Mouse (Mus musculus): ENCODE results near the gene Sned1. TPM values are rescaled to one million over a fixed set of nuclear protein-coding genes. Genes with fewer than 3 reads are reported as not detected.
"Not testable (repeated sequence)": the region's sequence is repeated elsewhere in the genome, so short reads cannot be mapped to it uniquely, and the experiment has no call there.

Gene Sned1
- total RNA-seq (2014; fragmentation: Nextera tagmentation) (0.30 and 0.70 TPM in 2 replicates), total RNA-seq (2017) (0.05 and 0.13 TPM in 2 replicates)

DNA sequence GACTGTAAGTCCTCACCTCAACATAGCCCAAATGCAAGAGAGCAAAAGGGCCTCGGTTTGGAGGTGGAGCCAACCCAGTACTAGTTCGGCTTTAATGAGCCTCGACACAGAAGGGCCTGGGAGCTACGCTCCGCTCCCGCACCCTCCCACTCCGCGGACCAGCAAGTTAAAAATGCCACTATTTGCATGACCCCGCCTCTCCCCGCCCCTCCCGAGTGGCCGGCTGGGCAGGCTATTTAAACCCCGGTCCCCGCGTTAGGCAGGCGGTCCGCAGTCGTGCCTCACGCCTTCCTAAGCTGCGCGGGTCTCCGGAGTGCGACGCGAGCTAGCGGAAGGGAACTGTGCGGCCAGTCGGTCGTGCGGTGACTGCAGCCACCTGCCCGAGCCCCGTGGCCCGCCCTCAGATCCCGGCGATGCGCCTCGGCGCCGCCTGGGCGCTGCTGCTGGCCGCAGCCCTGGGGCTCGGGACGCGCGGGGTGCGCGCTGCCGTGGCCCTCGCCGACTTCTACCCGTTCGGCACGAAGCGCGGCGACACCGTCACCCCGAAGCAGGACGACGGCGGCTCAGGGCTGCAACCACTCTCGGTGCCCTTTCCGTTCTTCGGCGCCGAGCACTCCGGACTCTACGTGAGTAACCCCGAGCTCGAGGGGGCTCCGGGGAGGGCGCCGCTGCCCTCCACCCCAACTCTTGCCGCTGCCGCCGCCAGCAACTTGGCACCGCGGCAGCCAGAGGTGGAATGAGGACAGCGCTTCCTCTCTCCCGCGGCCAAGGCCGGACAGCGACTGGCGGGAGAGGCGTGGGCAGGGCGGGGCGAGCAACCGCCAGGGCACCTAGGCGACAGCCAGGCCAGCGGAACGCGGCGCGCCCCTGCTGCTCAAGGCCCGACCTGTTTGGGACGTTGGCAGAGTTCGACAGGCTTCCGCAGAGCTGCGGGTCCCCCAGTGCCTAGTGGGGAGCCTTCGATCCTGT lies at the start of gene Sned1:
Sned1 (plus strand) TSS at position 266 of the 969 bp plus-strand sequence.
- ATAC-seq (replicated peaks; ENCODE audit: poor library complexity, severe bottlenecking): peak; percentile 77

DNA sequence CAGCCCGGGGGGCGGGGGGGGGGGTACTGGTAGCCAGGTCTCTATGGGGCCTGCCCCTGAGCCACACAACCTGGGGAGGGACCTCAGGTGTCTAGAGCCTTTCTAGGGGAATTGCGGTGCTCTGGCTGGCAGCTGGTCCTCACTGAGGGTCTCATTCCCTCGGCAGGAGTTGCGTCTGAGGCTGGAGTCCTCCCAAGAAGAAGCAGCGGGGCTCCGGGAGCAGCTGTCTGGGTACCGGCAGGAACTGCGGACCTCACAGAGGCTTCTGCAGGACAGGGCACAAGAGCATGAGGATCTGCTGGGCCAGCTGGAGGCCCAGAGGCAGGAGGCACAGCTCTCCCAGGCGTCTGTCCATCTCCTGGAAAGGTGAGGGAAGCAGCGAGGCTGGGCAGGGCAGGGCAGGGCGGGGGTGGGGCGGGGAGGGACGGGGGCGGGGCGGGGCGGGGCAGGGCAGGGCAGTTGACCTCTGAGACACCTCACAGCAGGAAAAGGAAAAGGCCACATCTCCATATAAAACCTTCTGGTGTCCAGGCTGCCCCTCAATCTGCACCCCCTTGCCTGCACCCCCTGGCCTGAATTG lies 44.8 kb upstream of the Sned1 start:
- no peak for ATAC-seq (replicated peaks; ENCODE audit: poor library complexity, severe bottlenecking)

DNA sequence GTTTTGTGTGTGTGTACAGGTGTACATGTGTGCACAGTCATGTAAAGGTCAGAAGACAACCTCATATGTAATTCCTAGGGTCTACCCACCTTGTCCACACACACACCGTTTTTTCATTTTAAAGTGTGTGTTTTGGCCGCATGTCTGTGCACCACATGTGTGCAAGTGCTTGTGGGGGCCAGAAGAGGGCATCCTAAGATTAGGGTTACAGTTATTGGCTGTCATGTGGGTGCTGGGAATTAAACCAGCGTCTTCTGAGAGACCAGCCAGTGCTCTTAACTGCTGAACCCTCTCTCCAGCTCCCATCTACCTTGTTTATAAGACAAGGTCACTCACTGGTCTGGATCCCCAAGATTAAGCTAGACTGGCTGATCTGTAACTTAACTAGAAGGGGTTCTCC lies 40.7 kb upstream of the Sned1 start:
- no peak for ATAC-seq (replicated peaks; ENCODE audit: poor library complexity, severe bottlenecking)

DNA sequence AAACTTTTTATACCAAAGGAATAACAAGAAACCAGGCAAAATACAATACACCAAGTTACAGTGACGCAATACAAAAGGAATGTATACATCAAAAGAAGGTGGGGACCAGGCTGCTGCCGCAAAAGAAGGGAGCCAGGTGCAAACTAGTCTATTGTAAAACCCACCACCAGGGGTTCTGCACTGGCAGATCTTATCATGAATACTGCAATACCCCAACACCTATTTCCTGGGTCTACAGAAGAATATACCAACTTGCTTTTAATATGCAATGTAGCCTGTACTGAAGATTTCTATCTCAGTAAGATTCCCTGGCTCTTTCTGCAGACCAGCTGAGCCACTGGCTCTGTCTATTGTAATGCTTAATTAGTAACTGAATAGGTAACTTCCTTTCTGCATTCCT lies 38.2 kb upstream of the Sned1 start:
- not testable (repeated sequence) for ATAC-seq (replicated peaks; ENCODE audit: poor library complexity, severe bottlenecking)

DNA sequence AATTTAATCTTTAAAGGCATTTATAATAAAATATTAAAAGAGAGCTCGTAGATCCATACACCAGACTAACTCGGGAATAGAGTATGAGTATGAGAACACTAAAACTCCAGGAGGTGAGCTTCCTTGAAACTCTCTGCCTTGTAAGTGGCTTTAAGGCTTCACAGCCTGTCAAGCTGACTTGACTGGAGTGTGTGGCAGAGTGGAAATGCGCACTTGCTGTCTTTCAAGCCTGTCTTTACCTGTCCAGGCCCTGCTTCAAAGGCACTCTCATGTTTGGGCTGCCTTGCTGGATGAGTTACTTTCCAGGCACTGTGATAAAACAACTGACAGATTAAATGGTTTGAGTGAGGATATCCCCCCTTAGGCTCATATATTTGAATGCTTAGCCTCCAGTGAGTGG lies 37.7 kb upstream of the Sned1 start:
- no peak for ATAC-seq (replicated peaks; ENCODE audit: poor library complexity, severe bottlenecking)

DNA sequence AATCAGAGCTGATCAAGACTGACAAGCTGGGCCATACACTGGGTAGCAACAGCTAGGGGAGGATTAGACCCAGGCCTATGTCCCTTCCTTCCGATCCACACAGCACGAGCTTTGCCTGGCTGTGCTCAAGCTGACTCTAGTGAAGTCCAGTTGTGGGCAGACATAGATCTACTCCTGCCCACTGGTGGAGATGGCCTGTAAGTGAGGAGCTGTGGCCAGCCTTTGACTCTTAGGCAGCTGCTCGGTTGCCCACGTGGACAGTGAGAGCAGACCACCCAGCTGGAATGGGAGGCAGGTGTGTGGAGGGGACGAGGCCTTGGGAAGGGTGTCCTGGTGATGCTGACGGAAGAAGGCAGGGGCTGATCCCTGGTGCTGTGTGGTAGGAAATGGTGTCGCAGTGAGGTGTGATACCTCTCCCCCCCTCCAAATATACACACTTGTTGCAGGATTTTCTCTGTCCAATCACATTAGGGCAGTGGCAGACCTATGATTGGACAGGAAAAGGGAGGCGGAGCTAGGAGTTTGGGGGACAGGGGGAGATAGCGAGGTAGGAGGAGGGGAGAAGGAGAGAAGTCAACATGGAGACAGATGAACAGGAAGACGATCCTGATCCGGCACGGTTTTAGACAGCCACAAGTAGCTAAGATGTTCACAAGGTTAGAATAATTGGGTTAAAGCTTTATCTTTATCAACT lies 29.2 kb upstream of the Sned1 start:
- ATAC-seq (replicated peaks; ENCODE audit: poor library complexity, severe bottlenecking): no peak

DNA sequence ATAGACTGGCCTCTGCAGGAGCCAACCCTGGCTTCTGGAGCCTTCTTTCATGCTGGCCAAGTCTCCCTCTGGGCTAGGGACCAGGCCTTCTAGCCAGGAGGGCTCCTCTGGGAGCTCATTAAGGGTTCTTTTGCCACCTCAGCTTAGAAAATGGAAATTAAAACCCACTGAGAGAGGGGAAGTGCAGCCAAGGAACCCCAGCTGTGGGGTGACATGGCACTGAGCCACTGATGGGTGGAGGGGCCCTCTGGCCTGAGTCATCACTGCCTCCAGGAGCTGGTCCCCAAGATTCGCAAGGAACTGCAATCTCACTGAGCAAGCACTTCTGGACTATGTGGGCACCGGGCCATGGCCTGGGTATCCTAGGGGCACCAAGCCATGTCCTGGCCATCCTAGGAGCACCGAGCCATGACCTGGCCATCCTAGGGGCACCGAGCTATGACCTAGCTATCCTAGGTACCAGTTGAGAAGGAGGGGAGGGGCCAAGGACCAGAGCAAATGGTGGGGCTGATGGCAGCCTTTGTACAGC lies 28.0 kb upstream of the Sned1 start:
- ATAC-seq (replicated peaks; ENCODE audit: poor library complexity, severe bottlenecking): no peak

DNA sequence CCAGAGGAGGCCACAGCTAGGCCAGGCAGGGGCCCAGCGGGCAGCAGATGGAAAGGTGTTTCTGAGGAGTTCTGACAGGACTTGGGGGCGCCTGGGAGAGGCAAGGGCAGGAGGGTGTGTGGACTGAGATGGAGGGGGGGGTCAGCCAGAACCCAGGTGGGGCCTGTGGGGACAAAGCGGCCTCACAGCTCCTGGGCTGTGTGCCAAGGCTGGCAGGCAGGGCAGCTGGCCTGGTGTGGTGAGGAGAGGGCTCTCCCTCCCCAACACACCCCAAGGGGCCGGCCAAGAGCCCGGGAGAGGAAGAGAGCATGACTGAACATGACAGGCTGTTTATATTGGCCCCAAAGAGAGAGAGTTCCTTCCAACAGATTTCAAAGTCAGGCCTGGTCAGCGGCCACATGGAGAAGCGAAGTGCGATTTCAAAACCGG lies 25.4 kb upstream of the Sned1 start:
- no peak for ATAC-seq (replicated peaks; ENCODE audit: poor library complexity, severe bottlenecking)

DNA sequence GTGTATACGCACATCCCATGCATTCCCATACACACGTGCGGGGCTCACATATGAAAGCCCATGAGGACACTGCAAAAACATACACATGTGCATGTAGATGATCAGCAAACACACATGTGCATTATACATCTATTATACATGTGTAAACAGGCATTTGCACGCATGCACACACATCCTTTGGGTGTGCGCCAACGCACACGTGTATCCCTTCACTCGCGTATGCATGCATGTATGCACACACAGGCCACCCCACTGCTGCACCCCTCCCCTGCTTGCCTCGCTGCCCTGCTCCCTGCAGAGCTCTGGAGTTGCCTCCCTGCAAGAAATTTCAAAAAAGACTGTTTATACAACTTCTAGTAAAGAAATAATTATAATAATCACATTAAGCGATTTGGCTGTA lies 24.6 kb upstream of the Sned1 start:
- no peak for ATAC-seq (replicated peaks; ENCODE audit: poor library complexity, severe bottlenecking)

DNA sequence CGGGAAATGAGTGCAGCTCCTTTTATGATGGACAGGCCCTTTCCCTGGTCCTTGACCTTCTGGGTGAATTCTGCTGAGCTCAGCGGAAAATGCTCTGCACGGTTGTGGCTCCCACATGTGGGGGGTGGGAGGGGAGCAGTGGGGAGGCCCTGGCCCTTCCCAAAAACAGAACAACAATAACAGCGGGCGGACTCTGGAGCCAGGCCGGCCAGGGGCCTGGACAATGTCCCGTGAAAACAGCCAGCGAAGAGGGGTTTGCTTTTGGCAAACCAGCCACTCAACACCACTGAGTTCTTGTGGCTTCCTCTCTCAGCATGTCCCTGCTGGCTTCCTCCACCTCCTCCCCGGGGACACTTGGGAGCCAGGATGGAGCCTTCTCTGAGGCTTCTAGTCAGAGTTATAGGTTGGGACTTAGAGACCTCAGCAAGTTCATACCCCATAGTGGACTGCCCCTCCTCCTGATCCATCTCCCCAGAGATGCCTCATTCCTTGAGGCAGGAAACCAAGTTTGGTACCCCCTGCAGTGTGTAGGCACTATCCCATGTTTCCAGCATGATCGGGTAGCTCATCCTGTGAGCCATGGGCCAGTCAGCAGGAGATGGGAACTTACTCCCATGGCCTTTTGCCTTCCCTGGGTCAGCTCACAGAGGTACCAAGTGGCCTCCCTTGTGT lies 24.0 kb upstream of the Sned1 start:
- ATAC-seq (replicated peaks; ENCODE audit: poor library complexity, severe bottlenecking): no peak

DNA sequence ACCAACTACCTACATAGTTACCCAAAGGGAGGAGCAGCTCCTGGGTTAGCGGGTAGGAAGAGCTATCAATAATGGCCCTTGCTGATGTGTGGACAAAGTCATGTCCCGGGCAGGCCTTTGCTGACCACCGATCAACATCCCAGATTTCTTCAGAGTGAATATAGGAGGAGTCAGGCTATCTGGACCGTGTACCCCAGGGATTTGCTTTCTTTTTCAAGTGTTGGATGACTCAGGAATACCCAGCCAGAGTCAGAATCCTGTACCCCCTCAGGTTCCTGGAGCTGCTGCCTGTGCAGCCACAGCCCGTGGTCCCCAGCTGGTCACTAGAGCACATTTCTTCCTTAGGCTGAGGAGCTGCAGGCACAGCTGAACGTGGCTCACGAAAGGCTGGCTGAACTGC lies 23.2 kb upstream of the Sned1 start:
- ATAC-seq (replicated peaks; ENCODE audit: poor library complexity, severe bottlenecking): no peak

DNA sequence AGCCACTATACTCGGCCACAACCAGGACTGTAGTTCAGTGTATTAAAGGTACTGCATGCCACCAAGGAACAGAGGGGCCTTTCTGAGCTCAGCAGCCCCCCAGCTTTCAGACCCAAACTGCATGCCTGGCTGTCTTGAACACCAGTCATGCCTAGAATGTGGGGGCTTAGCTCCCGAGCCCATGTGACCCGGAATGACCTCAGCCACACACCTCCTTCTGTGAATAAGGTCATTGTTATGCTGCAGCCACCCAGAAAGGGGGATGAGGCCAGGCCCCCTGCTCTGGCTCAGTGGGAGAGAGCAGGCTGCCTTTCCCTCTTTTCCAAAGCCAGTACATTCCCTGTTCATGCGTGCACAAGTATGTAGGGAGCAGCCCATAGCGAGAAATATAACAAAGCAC lies 21.0 kb upstream of the Sned1 start:
- ATAC-seq (replicated peaks; ENCODE audit: poor library complexity, severe bottlenecking): no peak

DNA sequence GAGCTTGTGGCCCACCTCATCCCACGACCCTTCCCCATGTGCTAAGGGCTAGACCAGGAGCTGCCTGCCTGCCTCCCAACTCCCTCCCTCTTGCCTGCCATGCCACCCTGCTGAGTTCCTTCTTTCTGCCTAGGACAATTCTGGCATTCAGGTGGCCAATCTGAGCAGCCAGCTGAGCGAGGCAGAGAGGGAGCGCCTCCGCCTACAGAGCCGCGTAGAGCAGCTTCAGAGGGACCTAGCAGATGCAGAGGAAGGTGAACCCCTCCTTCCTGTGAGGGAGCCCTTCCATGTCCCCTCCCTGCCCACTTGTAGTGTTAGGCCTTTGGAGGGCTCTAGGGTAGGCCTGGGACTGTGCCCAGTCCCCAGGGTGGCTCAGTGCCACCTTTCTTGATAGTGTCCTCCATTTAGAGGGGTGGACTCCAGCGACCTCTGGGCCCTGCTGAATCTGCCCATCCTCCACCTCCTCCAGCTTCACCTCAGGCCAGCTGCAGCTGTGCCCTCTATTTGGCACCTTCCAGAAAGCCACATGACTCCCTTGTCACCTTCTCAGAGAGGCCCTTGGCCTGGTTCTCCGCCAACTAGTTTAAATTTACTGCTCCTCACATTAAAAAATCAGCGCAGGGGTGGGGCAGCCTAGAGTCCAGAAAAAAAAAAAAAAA lies 18.7 kb upstream of the Sned1 start:
- no peak for ATAC-seq (replicated peaks; ENCODE audit: poor library complexity, severe bottlenecking)

DNA sequence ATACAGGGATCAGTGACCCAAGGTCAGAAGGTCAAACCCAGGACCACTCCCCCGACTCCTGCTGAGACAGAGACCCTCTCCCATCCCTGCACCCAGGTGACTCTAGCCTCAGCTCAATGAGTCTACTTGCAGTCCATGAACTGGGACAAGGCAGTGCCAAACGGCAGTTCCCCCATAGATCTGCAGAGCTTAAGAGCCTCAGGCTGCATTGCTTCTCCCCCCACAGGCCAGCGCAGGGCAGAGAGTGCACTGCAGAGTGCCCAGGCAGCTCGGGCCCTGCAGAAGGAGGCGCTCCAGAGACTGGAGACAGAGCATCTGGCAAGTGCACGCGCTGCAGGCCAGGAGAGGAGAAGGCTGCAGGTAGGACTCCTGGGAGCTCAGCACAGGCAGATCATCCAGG lies 18.1 kb upstream of the Sned1 start:
- ATAC-seq (replicated peaks; ENCODE audit: poor library complexity, severe bottlenecking): no peak

DNA sequence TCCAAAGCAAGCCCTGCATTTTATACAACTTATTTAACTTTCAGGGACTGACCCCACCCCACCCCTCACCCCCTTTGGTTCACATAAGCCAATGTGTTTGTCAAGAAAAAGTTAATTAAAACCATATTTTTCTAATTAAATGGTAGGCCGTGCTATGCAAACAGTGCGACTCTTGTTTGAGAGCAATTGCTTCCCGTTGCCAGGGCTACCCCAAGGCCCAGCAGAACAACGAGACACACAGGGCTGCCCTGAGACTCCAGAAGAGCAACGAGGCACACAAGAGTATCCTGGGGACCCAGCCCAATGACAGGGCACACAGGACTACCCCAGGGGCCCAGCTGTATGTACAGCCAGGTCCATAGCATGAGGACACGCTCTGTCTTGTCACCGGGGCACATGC lies 14.9 kb upstream of the Sned1 start:
- ATAC-seq (replicated peaks; ENCODE audit: poor library complexity, severe bottlenecking): no peak

DNA sequence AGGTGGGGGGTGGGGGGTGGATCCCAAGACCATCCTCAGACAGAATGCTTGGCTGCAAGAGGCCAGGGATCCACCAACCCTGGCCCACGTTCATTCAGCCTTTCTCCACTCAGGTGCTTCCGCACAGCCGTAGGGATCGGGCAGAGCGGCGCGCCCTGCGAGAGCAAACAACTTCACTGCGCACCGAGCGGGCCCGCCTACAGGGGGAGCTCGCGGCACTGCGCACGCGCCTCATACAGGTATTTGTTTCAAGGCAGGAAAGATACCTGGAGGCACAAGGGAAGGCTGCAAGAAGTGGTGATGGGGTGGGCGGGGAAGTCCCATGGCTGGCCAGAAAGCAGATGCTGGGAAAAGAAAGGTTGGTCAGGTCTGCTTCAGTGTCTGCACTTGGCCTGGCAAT lies 11.7 kb upstream of the Sned1 start:
- peak; percentile 82 for ATAC-seq (replicated peaks; ENCODE audit: poor library complexity, severe bottlenecking)

DNA sequence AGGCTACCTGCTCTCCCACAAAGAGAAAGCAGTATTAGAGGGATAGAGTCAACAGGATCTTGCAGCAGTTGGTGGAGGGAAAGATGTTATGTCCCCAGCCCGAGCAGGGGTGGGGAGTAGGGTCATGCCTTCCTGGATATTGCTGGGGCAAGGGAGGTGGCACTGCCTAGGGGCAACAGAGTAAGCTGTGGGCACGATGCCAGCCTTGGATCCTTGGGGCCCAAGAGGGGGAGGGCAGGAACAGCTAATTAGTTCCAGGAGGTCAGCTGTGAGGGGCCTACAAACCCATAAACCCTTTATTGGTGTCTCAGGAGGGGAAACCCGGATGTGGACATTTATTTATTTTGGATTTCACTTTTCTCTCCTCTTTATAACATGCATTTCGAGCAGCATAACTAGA lies 10.4 kb upstream of the Sned1 start:
- ATAC-seq (replicated peaks; ENCODE audit: poor library complexity, severe bottlenecking): no peak

DNA sequence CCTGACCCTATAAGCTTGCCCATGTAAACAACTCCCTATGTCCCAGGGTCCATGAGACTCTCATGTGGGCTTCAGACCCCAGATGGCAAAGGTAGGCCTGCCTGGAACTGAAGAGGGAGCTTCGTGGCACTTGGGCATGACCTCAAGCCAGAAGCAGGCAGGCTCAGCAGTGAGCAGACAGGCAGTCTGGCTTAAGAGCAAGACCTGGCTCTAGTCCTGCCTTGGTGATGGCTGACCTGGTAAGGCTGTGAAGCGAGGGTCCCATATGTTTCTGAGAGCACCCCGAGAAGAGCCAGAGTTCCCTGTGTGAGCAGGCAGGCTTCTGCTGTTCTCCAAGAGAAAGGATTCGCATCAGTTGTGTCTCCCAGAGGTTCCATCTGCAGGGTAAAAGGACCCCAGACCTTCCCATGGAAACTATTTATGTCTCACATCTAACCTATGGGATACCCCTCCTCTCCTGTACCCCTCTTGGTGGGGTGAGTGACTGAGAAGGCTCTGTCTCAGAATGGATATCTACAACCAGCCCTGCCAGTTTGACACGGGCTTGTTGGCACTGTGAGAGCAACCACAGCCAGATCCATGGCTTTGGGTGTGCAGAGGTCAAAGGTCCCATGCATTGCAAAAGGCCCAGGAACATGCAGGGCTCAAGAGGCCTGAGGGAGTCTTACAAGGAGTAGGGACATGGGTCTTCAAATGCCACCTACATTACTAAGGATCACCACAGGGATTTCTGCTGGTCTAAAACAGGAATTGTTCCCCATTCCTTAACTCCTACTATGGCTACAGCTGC lies 9.7 kb upstream of the Sned1 start:
- no peak for ATAC-seq (replicated peaks; ENCODE audit: poor library complexity, severe bottlenecking)
